Mouse (Mus musculus): ENCODE results near the gene Zfp667. TPM values are rescaled to one million over a fixed set of nuclear protein-coding genes. Genes with fewer than 3 reads are reported as not detected.
"Not testable (repeated sequence)": the region's sequence is repeated elsewhere in the genome, so short reads cannot be mapped to it uniquely, and the experiment has no call there.

The Zfp667 gene
- 17.7 and 17.8 TPM in 2 replicates for polyA plus RNA-seq (2015; fragmentation: Nextera tagmentation; extraction: Ambion mirVana)

DNA sequence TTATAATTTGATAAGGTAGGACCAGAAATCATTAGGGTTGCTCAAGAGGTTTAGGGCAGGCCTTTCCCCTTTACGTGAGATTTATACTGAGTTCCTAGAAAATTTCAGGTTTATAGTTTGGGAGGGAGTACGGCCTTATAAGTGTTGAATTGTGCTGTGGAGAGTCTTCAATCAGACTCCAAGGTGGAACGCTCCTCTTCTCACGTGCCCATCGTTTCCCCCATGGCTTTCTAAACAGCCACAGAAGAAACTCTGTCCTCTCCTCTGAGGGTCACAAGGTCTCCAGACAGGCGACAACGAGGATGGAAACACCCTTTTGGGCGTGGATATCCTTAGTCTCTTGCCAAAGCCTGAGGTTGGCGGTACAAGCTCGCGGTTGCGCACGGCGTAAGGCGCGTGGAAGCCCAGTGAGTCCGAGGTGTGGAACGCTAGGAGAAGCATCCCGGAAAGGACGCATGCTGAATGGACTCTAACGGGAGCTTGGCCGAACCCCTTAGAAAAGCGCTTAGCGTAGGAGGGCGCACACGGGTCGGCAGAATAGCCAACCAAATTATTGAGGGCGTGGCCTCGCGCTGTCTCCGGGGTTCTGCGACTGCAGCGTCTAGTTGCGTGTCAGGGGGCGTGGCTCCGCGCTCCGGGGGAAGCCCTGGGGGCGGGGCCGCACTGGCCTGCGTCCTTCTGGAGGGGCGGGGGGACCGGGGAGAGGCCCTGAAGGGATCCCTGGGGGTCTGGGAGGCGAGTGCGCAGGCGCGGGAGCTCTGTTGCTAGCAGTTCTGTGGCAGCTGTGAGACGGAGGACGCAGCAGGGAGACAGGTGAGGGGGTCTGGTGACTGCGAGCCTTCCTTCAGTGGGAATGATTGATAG lies at the start of gene Zfp667:
Gene Zfp667 (plus strand): TSS at position 738 of the 864 bp plus-strand sequence.
- WGBS = 4% methylated on average over 50 of the region's 50 CpGs
- Histone ChIP-seq H3K36me3 (peaks cover 8% of the 10 kb centered on the region), H3K4me1 (replicated peaks) (peaks cover 35% of the 10 kb centered on the region), H3K4me3 (peak within 1 kb of the TSS; percentile 50), H3K27ac (replicated peaks) (peak within 1 kb of the TSS; percentile 86), H3K4me2 (peak within 1 kb of the TSS; percentile 79), H3K9me3 (no peaks in the 10 kb centered on the region), H3K27me3 (no peaks in the 10 kb centered on the region), H3K9ac (peak within 1 kb of the TSS; percentile 75)
- peak; percentile 71 for ATAC-seq (ENCODE audit: low read depth)

DNA sequence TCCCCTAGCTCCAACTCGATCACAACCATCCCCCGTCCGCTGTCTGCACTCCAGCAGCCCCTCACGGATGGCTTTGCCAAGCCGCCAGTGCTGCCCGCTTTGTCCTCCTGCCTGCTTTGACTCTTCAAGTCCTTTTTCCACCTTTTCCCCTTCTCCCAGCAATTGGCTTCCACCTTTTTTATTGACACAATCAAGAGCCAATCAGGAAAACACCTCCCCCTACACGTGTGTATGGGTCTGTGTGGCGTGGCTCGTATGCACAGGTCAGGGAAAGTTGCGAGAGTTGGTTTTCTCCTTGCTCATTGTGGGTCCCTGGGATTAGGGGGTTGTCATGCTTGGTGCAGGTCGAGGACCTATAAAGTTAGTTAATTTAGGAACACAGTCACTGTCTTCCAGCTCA lies 46.6 kb upstream of the Zfp667 start:
- H3K4me3 ChIP-seq = no peak overlapping the region
- no peak for ATAC-seq (ENCODE audit: low read depth)
- H3K27me3 ChIP-seq = no peaks in the 10 kb centered on the region
- no peaks in the 10 kb centered on the region for H3K9me3 ChIP-seq
- WGBS = 65% methylated on average over 11 of the region's 11 CpGs
- H3K4me1 ChIP-seq (replicated peaks) = no peaks in the 10 kb centered on the region
- H3K27ac ChIP-seq (replicated peaks) = no peak overlapping the region
- no peak overlapping the region for H3K9ac ChIP-seq
- no peaks in the 10 kb centered on the region for H3K36me3 ChIP-seq
- H3K4me2 ChIP-seq = no peak overlapping the region

DNA sequence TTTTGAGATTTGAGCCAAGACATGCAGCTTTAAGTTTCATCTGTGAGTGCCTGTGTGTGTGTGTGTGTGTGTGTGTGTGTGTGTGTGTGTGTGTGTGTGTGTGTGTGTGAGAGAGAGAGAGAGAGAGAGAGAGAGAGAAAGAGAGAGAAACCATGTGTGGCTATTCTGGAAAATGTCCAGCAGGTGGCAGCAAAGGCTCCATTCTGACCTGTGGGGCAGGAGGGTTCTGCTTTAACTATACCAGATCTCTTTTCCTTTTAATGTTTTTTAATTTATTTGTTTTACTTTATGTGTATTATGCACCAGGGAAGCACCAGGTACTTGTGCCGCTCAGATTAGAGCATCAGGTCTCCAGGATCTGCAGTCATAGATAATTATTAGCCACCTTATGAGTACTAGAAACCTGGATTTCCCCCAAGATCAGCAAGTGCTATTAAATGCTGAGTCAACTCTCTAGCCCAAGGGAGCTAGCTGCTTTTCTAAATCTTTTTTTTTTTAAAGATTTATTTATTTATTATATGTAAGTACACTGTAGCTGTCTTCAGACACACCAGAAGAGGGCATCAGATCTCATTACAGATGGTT lies 45.4 kb upstream of the Zfp667 start:
- not testable (repeated sequence) for H3K9ac ChIP-seq; H3K27me3 ChIP-seq; H3K9me3 ChIP-seq; H3K4me2 ChIP-seq; ATAC-seq (ENCODE audit: low read depth); H3K4me3 ChIP-seq; H3K4me1 ChIP-seq (replicated peaks); H3K36me3 ChIP-seq; H3K27ac ChIP-seq (replicated peaks)
- 21% methylated on average over 1 of the region's 1 CpGs for WGBS

DNA sequence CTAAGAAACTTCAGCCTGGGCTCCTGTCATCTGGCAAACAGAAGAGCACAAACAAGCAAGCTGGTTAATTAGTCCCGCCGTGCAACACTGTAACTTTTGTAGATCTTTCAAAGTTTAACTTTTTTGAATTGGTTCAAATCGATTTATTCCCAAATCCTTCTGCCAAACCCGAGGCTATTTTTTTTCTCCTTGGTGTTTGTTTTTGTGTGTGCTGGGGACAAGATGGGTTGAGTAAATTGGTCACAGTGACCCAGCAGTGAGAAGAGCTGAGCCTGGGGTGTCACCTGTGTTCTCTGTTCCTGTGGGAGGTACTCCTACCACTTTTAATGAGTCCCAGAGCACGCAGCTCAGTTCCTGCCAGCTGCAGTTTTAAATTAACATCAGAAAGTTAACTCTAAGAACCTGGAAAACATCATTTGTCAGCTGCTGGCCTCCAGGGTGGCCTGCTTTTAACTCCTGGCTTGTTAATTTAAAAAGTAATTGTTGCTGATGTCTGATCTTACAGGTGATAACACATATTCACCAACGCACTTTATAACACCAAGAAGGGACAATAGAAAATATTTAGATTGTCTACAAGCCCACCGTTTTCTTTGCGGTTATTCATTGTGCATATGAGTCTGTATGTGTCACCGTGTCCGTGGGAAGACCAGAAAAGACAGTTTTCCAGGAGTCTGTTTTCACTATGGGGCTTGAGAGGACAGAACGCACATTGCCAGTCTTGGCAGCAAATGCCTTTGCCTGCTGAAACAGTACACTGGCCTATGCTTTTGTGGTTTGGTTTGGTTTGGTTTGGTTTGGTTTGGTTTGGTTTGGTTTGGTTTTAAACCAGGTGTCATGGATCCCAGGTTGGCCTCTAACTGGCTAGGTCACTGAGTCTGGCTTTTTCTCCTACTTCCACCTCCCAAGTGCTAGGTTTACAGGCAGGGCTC lies 41.8 kb upstream of the Zfp667 start:
- no peaks in the 10 kb centered on the region for H3K9me3 ChIP-seq
- H3K9ac ChIP-seq = no peak overlapping the region
- H3K27me3 ChIP-seq = no peaks in the 10 kb centered on the region
- no peak overlapping the region for H3K4me3 ChIP-seq
- 57% methylated on average over 11 of the region's 11 CpGs for WGBS
- no peak overlapping the region for H3K4me2 ChIP-seq
- no peaks in the 10 kb centered on the region for H3K36me3 ChIP-seq
- H3K27ac ChIP-seq (replicated peaks) = no peak overlapping the region
- no peaks in the 10 kb centered on the region for H3K4me1 ChIP-seq (replicated peaks)
- ATAC-seq (ENCODE audit: low read depth) = no peak

DNA sequence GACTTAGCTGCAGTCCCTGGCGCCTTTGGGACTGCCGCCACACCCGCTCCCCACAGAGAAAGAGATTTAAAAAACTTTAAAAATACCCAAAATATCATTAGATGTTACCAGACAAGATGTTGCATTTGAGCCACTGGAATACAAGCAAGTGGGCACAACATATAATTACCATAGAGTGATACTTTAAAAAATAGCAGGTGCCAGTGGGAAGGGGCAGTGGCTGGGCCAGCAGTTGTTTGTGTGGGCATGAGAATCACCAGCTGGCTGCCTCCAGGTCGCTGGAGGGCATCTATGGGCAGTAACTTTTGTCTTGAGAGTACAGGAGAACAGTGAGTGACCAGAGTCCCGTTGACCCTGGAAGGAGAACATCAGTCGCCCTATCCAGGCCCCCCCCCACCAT lies 34.0 kb upstream of the Zfp667 start, which contains the start of gene Epp13:
Gene Epp13 (plus strand): TSS at position 301 of the 400 bp plus-strand sequence.
- H3K4me3 ChIP-seq = no peak within 1 kb of the TSS
- WGBS = 89% methylated on average over 6 of the region's 6 CpGs
- H3K36me3 ChIP-seq = no peaks in the 10 kb centered on the region
- no peaks in the 10 kb centered on the region for H3K9me3 ChIP-seq
- H3K9ac ChIP-seq = no peak within 1 kb of the TSS
- no peaks in the 10 kb centered on the region for H3K4me1 ChIP-seq (replicated peaks)
- H3K27ac ChIP-seq (replicated peaks) = no peak within 1 kb of the TSS
- no peak for ATAC-seq (ENCODE audit: low read depth)
- H3K27me3 ChIP-seq = no peaks in the 10 kb centered on the region
- H3K4me2 ChIP-seq = no peak within 1 kb of the TSS

DNA sequence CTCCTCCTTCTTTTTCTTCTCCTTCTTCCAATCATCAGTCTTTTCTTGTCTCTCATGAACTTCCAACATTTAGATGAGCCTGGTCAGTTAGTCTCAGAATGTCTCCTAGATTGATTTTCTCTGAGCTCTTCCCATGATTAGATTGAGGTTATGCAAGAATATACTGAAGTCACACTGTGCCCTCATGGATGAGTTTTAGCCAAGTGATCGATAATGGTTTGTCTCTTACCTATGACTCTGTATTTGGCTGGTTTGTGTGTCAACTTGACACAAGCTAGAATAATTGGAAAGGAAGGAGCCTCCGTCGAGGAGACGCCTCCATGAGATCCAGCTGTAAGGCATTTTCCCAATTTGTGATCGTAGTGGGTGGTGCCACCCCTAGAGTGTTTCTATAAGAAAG lies 31.9 kb upstream of the Zfp667 start:
- Histone ChIP-seq H3K4me3 (no peak overlapping the region), H3K4me2 (no peak overlapping the region), H3K36me3 (no peaks in the 10 kb centered on the region), H3K9me3 (no peaks in the 10 kb centered on the region), H3K9ac (no peak overlapping the region), H3K27me3 (no peaks in the 10 kb centered on the region), H3K4me1 (replicated peaks) (no peaks in the 10 kb centered on the region), H3K27ac (replicated peaks) (no peak overlapping the region)
- ATAC-seq (ENCODE audit: low read depth) = no peak
- 93% methylated on average over 5 of the region's 5 CpGs for WGBS

DNA sequence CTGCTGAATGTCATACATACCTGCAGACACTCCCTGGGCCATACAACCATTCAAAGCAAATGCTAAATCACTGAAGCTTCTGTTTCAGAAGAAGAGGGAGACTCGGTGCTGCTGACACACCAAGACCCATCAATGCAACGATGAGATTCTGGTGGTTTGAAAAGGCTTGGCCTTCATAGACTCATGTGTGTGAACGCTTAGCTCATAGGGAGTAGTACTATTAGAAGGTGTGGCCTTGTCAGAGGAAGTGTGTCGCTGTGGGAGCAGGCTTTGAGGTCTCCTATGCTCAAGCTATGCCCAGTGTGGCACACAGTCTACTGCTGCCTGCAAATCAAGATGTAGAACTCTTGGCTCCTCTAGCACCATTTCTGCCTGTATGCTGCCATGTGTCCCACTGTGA lies 29.0 kb upstream of the Zfp667 start:
- no peaks in the 10 kb centered on the region for H3K27me3 ChIP-seq
- 84% methylated on average over 4 of the region's 4 CpGs for WGBS
- no peak overlapping the region for H3K9ac ChIP-seq
- H3K4me2 ChIP-seq = no peak overlapping the region
- H3K36me3 ChIP-seq = no peaks in the 10 kb centered on the region
- no peak overlapping the region for H3K27ac ChIP-seq (replicated peaks)
- no peaks in the 10 kb centered on the region; the same call in 1 of the 2 replicates for H3K9me3 ChIP-seq
- no peak overlapping the region for H3K4me3 ChIP-seq
- ATAC-seq (ENCODE audit: low read depth) = no peak
- no peaks in the 10 kb centered on the region for H3K4me1 ChIP-seq (replicated peaks)

DNA sequence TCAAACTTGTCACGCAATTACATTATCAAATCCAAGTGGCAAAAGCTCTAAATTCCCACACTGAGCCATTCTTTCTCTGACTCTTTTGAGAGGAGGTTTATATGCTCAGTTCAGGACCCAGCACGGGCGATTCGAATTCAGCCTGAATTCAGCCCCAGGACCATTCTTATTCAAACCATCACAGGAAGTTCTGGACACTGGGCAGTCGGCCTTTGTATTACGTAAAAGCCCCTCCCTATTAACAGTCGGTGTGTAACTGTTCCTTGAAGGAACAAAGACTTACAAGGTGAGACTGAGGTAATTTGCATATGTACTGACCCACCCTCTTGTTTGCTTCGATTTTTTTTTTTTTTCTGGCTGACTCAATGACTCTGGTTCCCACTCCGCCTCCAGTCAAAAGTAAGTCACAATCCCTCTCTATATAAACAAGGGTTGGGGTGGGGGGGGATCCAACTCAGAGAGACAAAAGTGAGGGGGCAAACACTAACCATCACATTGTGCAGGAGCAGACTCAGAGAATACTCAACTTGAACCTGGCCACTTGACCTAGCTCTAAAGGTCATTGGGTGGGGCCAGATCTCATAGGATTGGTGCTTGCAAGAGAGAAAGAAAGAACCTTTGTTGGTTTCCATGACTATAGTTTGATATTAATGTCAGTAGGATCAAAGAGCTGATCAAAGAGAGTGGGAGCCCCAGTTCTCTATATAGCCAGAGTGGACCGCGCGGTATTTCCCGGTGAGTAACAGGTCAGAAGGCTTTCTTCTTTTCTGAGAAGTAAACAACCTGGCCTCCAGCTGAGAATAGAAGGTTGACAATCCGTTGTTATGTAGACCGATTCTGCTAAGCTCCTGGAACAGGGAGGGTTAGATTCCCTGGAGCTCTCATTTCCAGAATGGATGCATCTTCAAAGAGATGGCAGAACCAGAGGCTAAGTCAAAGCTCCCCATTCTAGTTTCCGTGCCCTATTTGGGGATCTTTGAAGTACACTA lies 27.9 kb upstream of the Zfp667 start:
- Histone ChIP-seq H3K36me3 (no peaks in the 10 kb centered on the region), H3K4me1 (replicated peaks) (no peaks in the 10 kb centered on the region), H3K9me3 (no peaks in the 10 kb centered on the region; the same call in 1 of the 2 replicates), H3K4me3 (no peak overlapping the region), H3K27ac (replicated peaks) (no peak overlapping the region), H3K27me3 (no peaks in the 10 kb centered on the region), H3K9ac (no peak overlapping the region), H3K4me2 (no peak overlapping the region)
- 29% methylated on average over 16 of the region's 16 CpGs for WGBS
- no peak for ATAC-seq (ENCODE audit: low read depth)

DNA sequence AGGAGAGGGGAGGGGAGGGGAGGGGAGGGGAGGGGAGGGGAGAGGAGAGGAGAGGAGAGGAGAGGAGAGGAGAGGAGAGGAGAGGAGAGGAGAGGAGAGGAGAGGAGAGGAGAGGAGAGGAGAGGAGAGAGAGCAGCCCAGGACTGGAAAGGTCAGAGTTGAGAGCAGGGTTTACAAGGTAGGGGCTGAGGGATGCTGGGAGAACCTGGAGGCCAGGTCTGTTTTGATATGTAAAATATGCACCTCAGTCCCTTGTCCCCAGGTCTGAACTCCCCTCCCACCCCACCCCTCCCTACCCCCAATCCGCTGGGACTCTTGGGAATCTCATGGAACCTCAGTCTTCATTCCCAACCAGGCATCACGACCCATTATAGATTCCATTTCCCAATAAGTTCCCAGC lies 26.4 kb upstream of the Zfp667 start:
- H3K4me2 ChIP-seq; H3K9ac ChIP-seq; H3K4me3 ChIP-seq; H3K27me3 ChIP-seq; H3K9me3 ChIP-seq; H3K27ac ChIP-seq (replicated peaks); H3K36me3 ChIP-seq; ATAC-seq (ENCODE audit: low read depth); H3K4me1 ChIP-seq (replicated peaks): not testable (repeated sequence)
- 51% methylated on average over 2 of the region's 2 CpGs for WGBS

DNA sequence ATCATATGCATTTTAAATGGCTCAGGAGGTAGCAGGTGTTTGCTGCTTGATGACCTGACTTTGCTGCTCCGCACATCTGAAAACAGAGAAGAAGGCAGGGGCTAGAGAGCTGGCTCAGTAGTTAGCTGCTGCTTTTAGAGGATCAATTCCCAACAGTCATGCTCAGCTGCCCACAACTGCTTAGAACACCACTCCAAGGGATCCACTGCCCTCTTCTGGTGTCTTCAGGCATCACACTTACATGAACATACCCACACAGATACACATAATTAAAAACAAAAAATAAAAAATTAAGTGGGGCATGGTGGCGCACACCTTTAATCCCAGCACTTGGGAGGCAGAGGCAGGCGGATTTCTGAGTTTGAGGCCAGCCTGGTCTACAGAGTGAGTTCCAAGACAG lies 24.3 kb upstream of the Zfp667 start:
- H3K4me3 ChIP-seq = no peak overlapping the region
- H3K4me1 ChIP-seq (replicated peaks) = no peaks in the 10 kb centered on the region
- no peak for ATAC-seq (ENCODE audit: low read depth)
- H3K36me3 ChIP-seq = no peaks in the 10 kb centered on the region
- no peaks in the 10 kb centered on the region for H3K27me3 ChIP-seq
- H3K9me3 ChIP-seq = no peaks in the 10 kb centered on the region; the same call in 1 of the 2 replicates
- H3K9ac ChIP-seq = no peak overlapping the region
- no peak overlapping the region for H3K27ac ChIP-seq (replicated peaks)
- 84% methylated on average over 3 of the region's 3 CpGs for WGBS
- H3K4me2 ChIP-seq = no peak overlapping the region

DNA sequence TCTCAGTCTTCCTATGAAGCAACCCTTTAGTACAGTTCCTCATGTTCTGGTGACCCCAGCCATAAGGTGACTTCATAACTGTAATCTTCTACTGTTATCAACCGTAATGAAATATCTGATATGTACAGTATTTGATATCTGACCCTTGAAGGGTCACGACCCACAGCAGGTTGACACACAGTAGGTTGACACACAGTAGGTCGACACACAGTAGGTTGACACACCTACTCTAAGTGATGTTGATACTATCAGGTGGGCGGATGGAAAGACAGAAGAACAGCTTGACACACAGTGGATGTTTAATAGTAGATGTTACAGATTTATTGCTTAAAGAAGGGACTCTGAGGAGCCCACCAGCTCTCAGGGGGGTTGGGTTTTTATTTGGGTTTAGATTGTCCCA lies 23.4 kb upstream of the Zfp667 start:
- Histone ChIP-seq H3K9me3 (no peaks in the 10 kb centered on the region; the same call in 1 of the 2 replicates), H3K36me3 (no peaks in the 10 kb centered on the region), H3K4me3 (no peak overlapping the region), H3K4me2 (no peak overlapping the region), H3K27ac (replicated peaks) (no peak overlapping the region), H3K27me3 (no peaks in the 10 kb centered on the region), H3K4me1 (replicated peaks) (no peaks in the 10 kb centered on the region), H3K9ac (no peak overlapping the region)
- 83% methylated on average over 4 of the region's 4 CpGs for WGBS
- ATAC-seq (ENCODE audit: low read depth) = no peak
